Mouse (Mus musculus) heart, embryonic 16.5 days (tissue): ENCODE data around the gene Olfr220. TPM values are rescaled to one million over a fixed set of nuclear protein-coding genes. Genes with fewer than 3 reads are reported as not detected.

Experiments
- ATAC-seq: fragments of 200-750 bp; cut with Nextera tagmentation; replicated peaks from 2 replicates; pipeline ENCODE4 v1.8.0; 2017; ENCODE audit warnings: moderate number of reproducible peaks; ENCODE audit not compliant: insufficient read depth, low FRiP score; ENCODE audit errors: extremely low read depth
- H3K27ac ChIP-seq: fragments of 300-500 bp; sonication (generic); 2 replicates; pipeline ENCODE4 v1.5.1; 2014; ENCODE audit warnings: mild to moderate bottlenecking, low read length, control low read depth, moderate library complexity
- H3K27me3 ChIP-seq: fragments of 300-500 bp; sonication (generic); 2 replicates; pipeline ENCODE4 v1.6.1; 2014; ENCODE audit warnings: low read length, mixed read lengths; ENCODE audit not compliant: control insufficient read depth, insufficient read depth
- H3K36me3 ChIP-seq: fragments of 300-500 bp; sonication (generic); 2 replicates; pipeline ENCODE4 v1.6.1; 2014; ENCODE audit not compliant: control insufficient read depth, insufficient read depth
- H3K4me1 ChIP-seq: fragments of 300-500 bp; sonication (generic); 2 replicates; pipeline ENCODE4 v1.6.1; 2014; ENCODE audit warnings: low read length, mixed read lengths; ENCODE audit not compliant: control insufficient read depth, insufficient read depth
- H3K4me2 ChIP-seq: fragments of 300-500 bp; sonication (generic); 2 replicates; pipeline ENCODE4 v1.6.1; 2014; ENCODE audit warnings: low read depth, mild to moderate bottlenecking, control low read depth, low read length
- H3K4me3 ChIP-seq: fragments of 300-500 bp; sonication (generic); 2 replicates; pipeline ENCODE4 v1.5.1; 2014; ENCODE audit warnings: mild to moderate bottlenecking, control low read depth, low read length
- H3K9ac ChIP-seq: fragments of 300-500 bp; sonication (generic); 2 replicates; pipeline ENCODE4 v1.6.1; 2014; ENCODE audit warnings: low read length, control low read depth
- H3K9me3 ChIP-seq: fragments of 300-500 bp; sonication (generic); replicated peaks from 2 replicates; pipeline ENCODE4 v1.6.1; 2016; ENCODE audit warnings: low read length; ENCODE audit not compliant: control insufficient read depth
- WGBS: fragments of 180-500 bp; shearing (Covaris S2); extraction: QIAGEN DNeasy Blood & Tissue Kit; methylation state at CpG from one replicate; pipeline ENCODE4 v1.1.7; 2014; 5-methylcytosine and 5-hydroxymethylcytosine counted together
- polyA plus RNA-seq: library from polyadenylated mRNA; unstranded; fragments of >200 nt; fragmentation: Nextera tagmentation; extraction: Ambion mirVana; gene quantifications from 2 replicates; pipeline ENCODE4 v1.2.1, GENCODE M21; 2015

Gene Olfr220
- polyA plus RNA-seq: not detected in 2 replicates

DNA sequence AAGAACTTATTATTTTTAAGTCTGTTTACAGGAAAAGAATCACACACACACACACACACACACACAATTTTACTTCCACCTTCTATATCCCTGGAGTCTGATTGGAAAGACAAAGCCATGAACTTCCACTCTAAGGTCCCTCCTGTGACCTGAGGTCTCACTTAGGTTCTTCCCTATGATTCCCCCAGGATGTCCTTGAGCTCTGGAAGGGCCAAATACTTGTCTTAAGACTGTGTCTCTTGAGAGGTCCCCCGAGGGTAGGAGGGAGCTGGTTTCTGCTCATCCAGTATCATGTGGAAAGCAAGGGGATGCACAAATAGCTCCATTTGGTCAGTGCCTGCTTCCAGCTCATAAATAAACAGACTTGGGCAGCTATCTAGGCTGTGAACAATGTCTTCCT lies at the start of gene Olfr220:
TSS of gene Olfr220 (plus strand) at position 301 of the 400 bp plus-strand sequence.
- H3K4me2 ChIP-seq: no peak within 1 kb of the TSS
- no peaks in the 10 kb centered on the region for H3K36me3 ChIP-seq
- H3K27ac ChIP-seq: no peak within 1 kb of the TSS
- no peaks in the 10 kb centered on the region for H3K9me3 ChIP-seq
- 38% methylated on average over 1 of the region's 1 CpGs for WGBS
- H3K9ac ChIP-seq: no peak within 1 kb of the TSS
- H3K27me3 ChIP-seq: no peaks in the 10 kb centered on the region
- H3K4me3 ChIP-seq: no peak within 1 kb of the TSS
- H3K4me1 ChIP-seq: no peaks in the 10 kb centered on the region
- ATAC-seq: no peak

GRCm38 (mm10) chr1:174422959-174423358 lies 18.9 kb upstream of the Olfr220 start:
- Histone ChIP-seq H3K4me3 (no peak overlapping the region), H3K4me2 (no peak overlapping the region), H3K9ac (no peak overlapping the region), H3K27me3 (no peaks in the 10 kb centered on the region), H3K9me3 (0 out of 2 replicates have a peak, but pooled peaks cover 2% of the 10 kb centered on the region), H3K36me3 (no peaks in the 10 kb centered on the region), H3K27ac (no peak overlapping the region), H3K4me1 (no peaks in the 10 kb centered on the region)
- no peak for ATAC-seq
- 44% methylated on average over 4 of the region's 4 CpGs for WGBS

DNA sequence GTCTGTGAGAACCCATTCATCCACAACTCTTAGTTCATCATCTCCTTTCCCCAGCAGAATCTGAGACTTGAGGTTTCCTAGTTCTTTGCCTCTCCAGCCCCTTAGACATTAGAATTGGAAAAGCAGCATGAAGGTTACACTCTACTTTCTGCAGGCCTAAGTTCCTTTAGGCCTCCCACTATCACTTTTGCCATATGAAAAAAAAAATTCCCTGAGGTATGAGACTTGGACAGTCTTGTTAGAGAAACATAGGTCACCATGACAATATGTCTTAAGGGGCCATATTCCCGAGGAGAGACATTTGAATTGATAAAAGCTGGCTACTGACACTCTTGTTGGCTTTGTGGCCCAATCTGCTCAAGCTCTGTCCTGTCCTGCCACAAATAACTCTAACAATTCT lies 18.1 kb upstream of the Olfr220 start, which contains the start of gene Olfr414:
TSS of gene Olfr414 (plus strand) at position 301 of the 400 bp plus-strand sequence.
- Histone ChIP-seq H3K9ac (no peak within 1 kb of the TSS), H3K4me3 (no peak within 1 kb of the TSS), H3K4me1 (no peaks in the 10 kb centered on the region), H3K4me2 (no peak within 1 kb of the TSS), H3K36me3 (no peaks in the 10 kb centered on the region), H3K27ac (no peak within 1 kb of the TSS), H3K27me3 (no peaks in the 10 kb centered on the region), H3K9me3 (no peaks in the 10 kb centered on the region)
- ATAC-seq: no peak
- WGBS: 51% methylated on average over 1 of the region's 1 CpGs

DNA sequence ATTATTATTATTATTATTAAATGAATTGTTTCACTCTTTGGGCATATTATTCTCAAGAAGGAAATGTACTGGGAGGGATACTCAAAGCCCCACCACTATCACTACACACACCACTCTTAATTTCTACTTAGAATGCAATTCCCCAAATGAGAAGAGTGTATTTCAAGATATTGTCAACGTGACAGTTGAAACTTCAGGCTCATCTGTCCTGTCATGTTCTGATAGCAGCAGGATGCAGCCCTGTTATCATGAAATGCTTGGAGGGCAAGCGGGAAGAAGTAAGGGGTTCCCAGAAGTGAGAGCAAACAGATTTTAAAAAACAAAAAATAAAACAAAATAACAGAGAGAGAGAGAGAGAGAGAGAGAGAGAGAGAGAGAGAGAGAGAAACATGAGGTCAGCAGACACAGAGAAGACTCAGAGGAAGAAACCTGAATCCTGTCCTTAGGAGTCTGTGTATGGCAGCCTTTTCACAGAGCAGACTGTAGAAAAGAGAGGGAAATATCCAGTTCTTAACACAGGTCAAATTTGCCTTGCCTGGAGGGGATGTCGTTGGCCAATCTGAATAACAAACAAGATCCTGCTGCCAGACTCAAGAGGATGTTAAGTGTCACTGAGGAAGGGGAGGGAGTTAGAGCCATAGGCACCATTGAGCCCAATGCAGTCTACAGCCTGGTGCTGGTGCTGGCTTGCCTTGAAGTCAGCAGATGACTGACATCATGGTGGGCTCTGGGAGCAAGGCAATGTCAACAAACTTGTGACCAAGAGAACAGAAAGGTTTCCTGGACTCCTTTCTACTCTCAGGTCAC lies 15.5 kb upstream of the Olfr220 start:
- Histone ChIP-seq H3K4me2 (no peak overlapping the region), H3K27me3 (no peaks in the 10 kb centered on the region), H3K27ac (no peak overlapping the region), H3K36me3 (no peaks in the 10 kb centered on the region), H3K9ac (no peak overlapping the region), H3K9me3 (no peaks in the 10 kb centered on the region), H3K4me1 (no peaks in the 10 kb centered on the region), H3K4me3 (no peak overlapping the region)
- 33% methylated on average over 3 of the region's 3 CpGs for WGBS
- ATAC-seq: no peak

GRCm38 (mm10) chr1:174427402-174427801 lies 14.5 kb upstream of the Olfr220 start:
- no peaks in the 10 kb centered on the region for H3K9me3 ChIP-seq
- no peak overlapping the region for H3K4me3 ChIP-seq
- ATAC-seq: no peak
- H3K9ac ChIP-seq: no peak overlapping the region
- H3K27me3 ChIP-seq: no peaks in the 10 kb centered on the region
- H3K36me3 ChIP-seq: no peaks in the 10 kb centered on the region
- no peaks in the 10 kb centered on the region for H3K4me1 ChIP-seq
- no peak overlapping the region for H3K4me2 ChIP-seq
- 87% methylated on average over 1 of the region's 1 CpGs for WGBS
- no peak overlapping the region for H3K27ac ChIP-seq

DNA sequence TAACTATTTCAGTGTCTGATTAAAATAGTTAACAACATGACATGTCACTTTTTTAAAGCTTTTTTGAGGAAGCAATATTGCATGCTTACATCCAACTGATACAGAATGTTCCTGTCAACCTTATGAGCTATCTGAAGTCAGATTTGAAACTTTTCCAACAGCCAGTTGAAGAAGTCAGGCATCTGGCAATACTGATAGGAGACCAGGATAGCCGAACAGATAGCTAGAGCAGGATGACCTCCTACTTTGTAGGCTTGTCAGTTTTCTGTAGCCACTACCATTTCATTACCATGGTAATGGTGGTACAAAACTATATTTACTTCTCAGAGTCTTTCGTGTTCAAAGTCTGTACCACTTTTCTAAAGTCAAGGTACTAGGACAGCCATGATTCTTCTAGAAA lies 13.5 kb upstream of the Olfr220 start:
- H3K4me1 ChIP-seq: no peaks in the 10 kb centered on the region
- H3K9ac ChIP-seq: no peak overlapping the region
- no peaks in the 10 kb centered on the region for H3K36me3 ChIP-seq
- 80% methylated on average over 2 of the region's 2 CpGs for WGBS
- no peak overlapping the region for H3K4me2 ChIP-seq
- ATAC-seq: no peak
- H3K4me3 ChIP-seq: no peak overlapping the region
- H3K27ac ChIP-seq: no peak overlapping the region
- no peaks in the 10 kb centered on the region for H3K27me3 ChIP-seq
- no peaks in the 10 kb centered on the region for H3K9me3 ChIP-seq

GRCm38 (mm10) chr1:174434121-174434520 lies 7.8 kb upstream of the Olfr220 start:
- Histone ChIP-seq H3K4me3 (no peak overlapping the region), H3K9me3 (no peaks in the 10 kb centered on the region), H3K27ac (no peak overlapping the region), H3K9ac (no peak overlapping the region), H3K36me3 (no peaks in the 10 kb centered on the region), H3K4me2 (no peak overlapping the region), H3K4me1 (no peaks in the 10 kb centered on the region), H3K27me3 (no peaks in the 10 kb centered on the region)
- 39% methylated on average over 1 of the region's 1 CpGs for WGBS
- ATAC-seq: no peak

- Histone ChIP-seq H3K4me3 (no peak overlapping the region), H3K27me3 (no peaks in the 10 kb centered on the region), H3K27ac (no peak overlapping the region), H3K36me3 (no peaks in the 10 kb centered on the region), H3K4me1 (no peaks in the 10 kb centered on the region), H3K4me2 (no peak overlapping the region), H3K9me3 (no peaks in the 10 kb centered on the region), H3K9ac (no peak overlapping the region)
- no peak for ATAC-seq
- WGBS: 76% methylated on average over 2 of the region's 2 CpGs
These were observed 13.2 kb downstream of the Olfr220 start for GRCm38 (mm10) chr1:174455100-174455499.

DNA sequence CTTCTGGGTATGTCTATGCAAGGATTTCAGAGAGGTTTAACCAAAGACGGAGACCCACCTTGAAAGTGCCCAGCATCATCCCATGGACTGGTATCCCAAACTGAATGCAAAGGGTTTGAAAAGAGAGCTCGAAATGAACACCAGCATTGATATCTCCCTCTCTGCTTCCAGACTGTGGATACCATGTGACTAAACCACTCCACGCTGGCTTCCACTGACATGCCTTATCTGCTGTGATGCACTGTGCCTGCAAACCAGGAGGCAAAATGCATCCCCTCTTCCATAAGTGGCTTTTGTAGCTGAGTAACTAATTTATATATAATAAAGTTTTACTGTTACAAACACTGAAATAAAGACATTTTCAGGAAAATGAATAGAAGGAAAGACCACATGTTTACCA lies 23.5 kb downstream of the Olfr220 start:
- ATAC-seq: no peak
- Histone ChIP-seq H3K36me3 (no peaks in the 10 kb centered on the region), H3K4me3 (no peak overlapping the region), H3K4me1 (no peaks in the 10 kb centered on the region), H3K27ac (no peak overlapping the region), H3K4me2 (no peak overlapping the region), H3K27me3 (no peaks in the 10 kb centered on the region), H3K9me3 (no peaks in the 10 kb centered on the region), H3K9ac (no peak overlapping the region)
- WGBS: 58% methylated on average over 3 of the region's 3 CpGs
